Mouse (Mus musculus) layer of hippocampus, postnatal 25 days (tissue): ENCODE data around the gene Ppm1b. TPM values are rescaled to one million over a fixed set of nuclear protein-coding genes. Genes with fewer than 3 reads are reported as not detected.

Experiments used
- DNase-seq, 2 experiments: peaks; one replicate each; pipeline ENCODE4 v3.0.0; 2022; ENCODE audit warnings: mixed read lengths in 2 of 2, low spot score in 1 of 2; ENCODE audit errors: extremely low spot score in 1 of 2
- total RNA-seq, 2 experiments: library from RNA; stranded (reverse); gene quantifications; 2 replicates each; pipeline ENCODE4 v1.2.3; 2021

Ppm1b gene
- total RNA-seq, 2 experiments from 2014 or later = 126 to 129 TPM

GRCm38 (mm10) chr17:84957487-84958259 is 1.1 kb downstream of the Ppm1b start:
- DNase-seq = peak; percentile 97

GRCm38 (mm10) chr17:84958411-84958911 is 1.9 kb downstream of the Ppm1b start:
- no peak for DNase-seq

- DNase-seq = no peak
Measured at GRCm38 (mm10) chr17:84958986-84959664, 2.6 kb downstream of the Ppm1b start.

- no peak for DNase-seq
Measured at GRCm38 (mm10) chr17:84959665-84960020, 3.1 kb downstream of the Ppm1b start.

GRCm38 (mm10) chr17:84960136-84960535 is 3.6 kb downstream of the Ppm1b start:
- no peak for DNase-seq

GRCm38 (mm10) chr17:84962046-84962445 is 5.5 kb downstream of the Ppm1b start:
- no peak for DNase-seq

- no peak for DNase-seq
Measured at GRCm38 (mm10) chr17:84963651-84964050, 7.1 kb downstream of the Ppm1b start.

- DNase-seq = no peak
Measured at GRCm38 (mm10) chr17:84966231-84966630, 9.7 kb downstream of the Ppm1b start.

GRCm38 (mm10) chr17:84967045-84967444 is 10.5 kb downstream of the Ppm1b start:
- DNase-seq = no peak

GRCm38 (mm10) chr17:84969916-84970315 is 13.4 kb downstream of the Ppm1b start:
- DNase-seq = no peak

- no peak for DNase-seq
Measured at GRCm38 (mm10) chr17:84981721-84982120, 25.2 kb downstream of the Ppm1b start.

GRCm38 (mm10) chr17:84982735-84983134 is 26.2 kb downstream of the Ppm1b start:
- DNase-seq = no peak

- no peak for DNase-seq
Measured at GRCm38 (mm10) chr17:84986368-84986767, 29.8 kb downstream of the Ppm1b start.

GRCm38 (mm10) chr17:84987834-84988410 is 31.4 kb downstream of the Ppm1b start:
- no peak for DNase-seq

GRCm38 (mm10) chr17:84988514-84988913 is 32.0 kb downstream of the Ppm1b start:
- no peak for DNase-seq

- DNase-seq = no peak
Measured at GRCm38 (mm10) chr17:84995844-84996243, 39.3 kb downstream of the Ppm1b start.

- no peak for DNase-seq
Measured at GRCm38 (mm10) chr17:84997639-84998038, 41.1 kb downstream of the Ppm1b start.

- DNase-seq = no peak
Measured at GRCm38 (mm10) chr17:84999636-85000035, 43.1 kb downstream of the Ppm1b start.

GRCm38 (mm10) chr17:85013485-85013884 is 56.9 kb downstream of the Ppm1b start:
- DNase-seq = no peak

GRCm38 (mm10) chr17:85014632-85015031 is 58.1 kb downstream of the Ppm1b start:
- DNase-seq = no peak

GRCm38 (mm10) chr17:85018344-85018743 is 61.8 kb downstream of the Ppm1b start:
- no peak for DNase-seq
